Mouse (Mus musculus): ENCODE results near the gene D6Ertd527e. TPM values are rescaled to one million over a fixed set of nuclear protein-coding genes. Genes with fewer than 3 reads are reported as not detected.
A peak's percentile ranks its signal among the peaks of the same experiment; 100 is the strongest.
"Not testable (repeated sequence)": the region's sequence is repeated elsewhere in the genome, so short reads cannot be mapped to it uniquely, and the experiment has no call there.

The D6Ertd527e gene
- total RNA-seq (2022): not detected

DNA sequence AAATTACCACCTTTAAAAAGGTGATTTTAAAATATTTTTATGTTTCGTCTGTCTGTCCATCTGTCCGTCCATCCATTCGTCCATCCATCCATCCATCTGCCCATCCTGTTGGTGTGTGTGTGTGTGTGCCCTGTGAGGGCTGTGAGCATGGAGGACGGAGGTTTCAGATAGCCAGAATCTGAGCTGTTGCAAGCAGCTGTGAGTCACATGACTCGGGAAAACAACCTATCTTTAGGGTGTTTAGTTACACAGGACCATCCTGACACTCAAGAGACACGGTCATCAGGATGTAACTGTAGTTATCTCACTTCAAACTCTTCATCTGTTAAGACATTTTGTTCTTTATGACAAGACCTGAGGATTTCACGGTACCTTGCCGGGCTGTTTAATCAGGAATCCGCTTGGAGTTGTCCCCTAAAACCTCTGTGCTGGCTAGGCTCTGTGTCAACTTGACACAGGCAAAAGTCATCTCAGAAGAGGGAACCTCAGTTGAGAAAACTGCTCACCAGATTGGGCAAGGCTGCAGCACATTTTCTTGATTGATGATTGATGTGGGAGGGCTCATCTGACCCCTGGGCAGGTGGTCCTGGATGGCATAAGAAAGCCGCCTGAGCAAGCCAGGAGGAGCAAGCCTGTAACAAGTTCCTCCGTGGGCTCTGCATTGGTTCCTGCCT is at the start of gene D6Ertd527e:
Gene D6Ertd527e (plus strand): TSS at position 624 of the 674 bp plus-strand sequence.
- no peak for DNase-seq (ENCODE audit: low spot score in 2 of 2)

GRCm38 (mm10) chr6:87059754-87060153 is 44.8 kb upstream of the D6Ertd527e start:
- no peak for DNase-seq (ENCODE audit: low spot score in 2 of 2)

DNA sequence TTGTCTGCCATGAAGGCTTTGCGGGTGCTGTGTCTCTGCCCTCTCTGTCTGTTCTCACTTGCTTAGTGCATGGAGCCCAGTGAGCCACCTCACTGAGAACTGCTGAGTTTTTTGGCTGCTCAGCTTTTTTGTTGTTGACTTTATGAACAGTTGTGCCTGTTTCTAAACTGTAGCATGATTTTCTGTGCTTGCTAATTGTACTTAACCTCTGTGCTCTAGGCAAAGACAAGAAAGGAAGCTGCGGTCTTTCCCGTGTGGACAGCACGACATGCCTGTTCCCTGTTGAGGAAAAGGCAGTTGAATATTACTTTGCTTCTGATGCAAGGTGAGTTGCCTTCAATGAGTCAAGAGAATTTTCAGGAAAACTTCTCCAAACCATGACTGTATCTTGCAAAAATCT is 41.0 kb upstream of the D6Ertd527e start:
- no peak for DNase-seq (ENCODE audit: low spot score in 2 of 2)

- no peak for DNase-seq (ENCODE audit: low spot score in 2 of 2)
Observed at GRCm38 (mm10) chr6:87068209-87068608, 36.3 kb upstream of the D6Ertd527e start.

- DNase-seq (ENCODE audit: low spot score in 2 of 2): no peak
Observed at GRCm38 (mm10) chr6:87069195-87069900, 35.2 kb upstream of the D6Ertd527e start.

GRCm38 (mm10) chr6:87070641-87071040 is 33.9 kb upstream of the D6Ertd527e start:
- no peak for DNase-seq (ENCODE audit: low spot score in 2 of 2)

GRCm38 (mm10) chr6:87072759-87073158 is 31.8 kb upstream of the D6Ertd527e start:
- no peak for DNase-seq (ENCODE audit: low spot score in 2 of 2)

- DNase-seq (ENCODE audit: low spot score in 2 of 2): no peak
Observed at GRCm38 (mm10) chr6:87075092-87075685, 29.4 kb upstream of the D6Ertd527e start.

GRCm38 (mm10) chr6:87079457-87079856 is 25.1 kb upstream of the D6Ertd527e start:
- DNase-seq (ENCODE audit: low spot score in 2 of 2): no peak

DNA sequence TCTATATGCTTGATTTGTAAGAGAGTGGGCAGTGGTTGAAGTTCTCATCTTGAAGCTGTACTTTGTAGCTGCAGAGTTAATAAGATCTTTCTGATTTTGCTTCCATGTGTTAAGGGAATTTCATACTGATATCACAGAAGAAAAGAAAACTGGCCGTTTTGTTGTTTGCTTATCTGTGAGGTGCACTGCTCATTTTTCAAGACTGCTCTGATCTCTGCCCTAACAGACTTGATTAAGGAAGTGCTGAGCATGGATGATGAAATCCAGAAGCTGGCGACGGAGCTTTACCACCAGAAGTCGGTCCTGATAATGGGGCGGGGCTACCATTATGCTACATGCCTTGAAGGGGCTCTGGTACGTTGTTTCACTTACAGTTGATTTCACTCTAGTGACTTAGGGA is 19.5 kb upstream of the D6Ertd527e start:
- no peak for DNase-seq (ENCODE audit: low spot score in 2 of 2)

DNA sequence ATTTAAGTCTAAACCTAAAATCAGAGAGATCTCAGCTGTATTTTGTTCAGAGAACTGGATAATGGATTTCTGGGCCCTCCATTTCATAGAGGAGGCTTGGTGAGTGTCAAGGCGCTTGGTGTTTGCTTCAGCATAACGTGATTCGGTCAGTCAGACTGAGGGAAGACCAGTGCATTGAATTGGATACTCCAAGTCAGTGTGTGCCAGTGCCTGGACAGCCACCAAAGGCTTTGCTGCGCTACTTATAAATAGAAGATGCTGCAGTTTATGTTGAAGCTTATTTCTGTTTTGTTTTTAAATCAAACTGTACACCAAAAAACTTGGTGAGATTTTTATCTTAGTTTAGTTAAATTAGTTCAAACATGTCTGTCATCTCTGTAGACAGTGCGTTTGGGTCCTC is 16.2 kb upstream of the D6Ertd527e start:
- no peak for DNase-seq (ENCODE audit: low spot score in 2 of 2)

- DNase-seq (ENCODE audit: low spot score in 2 of 2): no peak
Observed at GRCm38 (mm10) chr6:87090877-87091276, 13.7 kb upstream of the D6Ertd527e start.

GRCm38 (mm10) chr6:87092476-87092875 is 12.1 kb upstream of the D6Ertd527e start:
- DNase-seq (ENCODE audit: low spot score in 2 of 2): no peak

DNA sequence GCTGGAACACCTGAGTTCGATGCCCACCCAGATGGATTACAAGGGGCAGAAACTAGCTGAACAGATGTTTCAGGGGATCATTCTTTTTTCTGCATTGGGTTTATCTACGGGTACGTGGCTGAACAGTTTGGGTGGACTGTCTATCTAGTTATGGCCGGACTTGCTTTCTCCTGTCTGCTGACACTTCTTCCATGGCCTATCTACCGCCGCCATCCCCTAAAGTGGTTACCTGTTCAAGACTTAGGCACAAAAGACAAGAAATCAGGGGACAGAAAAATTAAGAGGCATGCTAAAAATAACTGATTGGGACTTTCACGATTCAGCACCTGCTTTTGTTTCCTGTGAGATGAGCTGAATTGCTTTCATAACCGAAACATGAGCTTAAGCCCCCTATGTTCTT is 10.9 kb upstream of the D6Ertd527e start:
- DNase-seq (ENCODE audit: low spot score in 2 of 2): not testable (repeated sequence)

DNA sequence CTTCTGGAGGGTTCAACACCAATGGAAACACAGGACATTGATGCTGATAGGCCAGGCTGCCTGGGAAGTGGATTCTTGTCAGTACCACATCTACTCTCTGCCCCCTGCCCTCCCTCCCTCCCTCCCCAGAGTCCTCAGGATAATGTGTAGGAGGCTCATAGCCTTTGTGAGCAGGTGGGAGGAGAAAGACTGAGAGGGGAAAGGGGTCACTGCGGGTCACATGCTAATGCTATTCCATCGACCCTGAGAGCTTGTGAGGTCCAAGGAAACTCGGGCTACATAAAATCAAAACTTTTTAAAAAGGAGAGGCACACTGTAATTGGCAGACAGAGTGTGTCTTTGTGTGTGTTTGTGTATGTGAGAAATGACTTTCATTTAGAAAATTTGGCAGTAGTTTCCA is 5.3 kb upstream of the D6Ertd527e start:
- DNase-seq (ENCODE audit: low spot score in 2 of 2): no peak

DNA sequence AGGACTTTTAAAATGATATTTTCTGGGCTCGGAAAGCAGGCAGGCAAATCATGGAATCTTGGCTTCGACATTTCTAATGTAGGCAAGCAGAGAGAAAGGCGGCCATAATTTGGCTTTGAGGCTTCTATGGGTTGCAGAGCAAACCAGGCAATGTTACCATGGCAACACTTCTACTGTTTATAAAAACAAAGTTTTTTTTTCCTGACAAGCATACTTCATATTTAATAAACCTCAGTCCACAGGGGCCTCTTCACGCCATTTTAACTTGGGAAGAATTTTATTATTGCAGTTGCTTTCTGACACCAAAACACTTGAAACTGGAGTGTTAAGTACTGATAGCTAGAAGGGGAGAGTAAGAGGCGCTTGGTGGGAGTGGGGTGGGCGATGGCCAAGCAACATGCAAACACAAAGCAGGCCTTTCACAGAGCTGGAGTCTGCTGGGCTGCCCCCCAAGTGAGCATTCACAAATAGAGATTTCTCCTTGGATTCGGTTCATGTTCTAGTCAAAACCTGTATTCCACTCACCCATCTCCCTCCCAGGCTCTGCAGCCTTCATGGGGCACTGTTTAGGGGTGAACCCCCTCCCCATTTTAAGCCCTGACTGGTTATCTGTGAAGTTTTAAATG is 4.8 kb upstream of the D6Ertd527e start:
- no peak for DNase-seq (ENCODE audit: low spot score in 2 of 2)

DNA sequence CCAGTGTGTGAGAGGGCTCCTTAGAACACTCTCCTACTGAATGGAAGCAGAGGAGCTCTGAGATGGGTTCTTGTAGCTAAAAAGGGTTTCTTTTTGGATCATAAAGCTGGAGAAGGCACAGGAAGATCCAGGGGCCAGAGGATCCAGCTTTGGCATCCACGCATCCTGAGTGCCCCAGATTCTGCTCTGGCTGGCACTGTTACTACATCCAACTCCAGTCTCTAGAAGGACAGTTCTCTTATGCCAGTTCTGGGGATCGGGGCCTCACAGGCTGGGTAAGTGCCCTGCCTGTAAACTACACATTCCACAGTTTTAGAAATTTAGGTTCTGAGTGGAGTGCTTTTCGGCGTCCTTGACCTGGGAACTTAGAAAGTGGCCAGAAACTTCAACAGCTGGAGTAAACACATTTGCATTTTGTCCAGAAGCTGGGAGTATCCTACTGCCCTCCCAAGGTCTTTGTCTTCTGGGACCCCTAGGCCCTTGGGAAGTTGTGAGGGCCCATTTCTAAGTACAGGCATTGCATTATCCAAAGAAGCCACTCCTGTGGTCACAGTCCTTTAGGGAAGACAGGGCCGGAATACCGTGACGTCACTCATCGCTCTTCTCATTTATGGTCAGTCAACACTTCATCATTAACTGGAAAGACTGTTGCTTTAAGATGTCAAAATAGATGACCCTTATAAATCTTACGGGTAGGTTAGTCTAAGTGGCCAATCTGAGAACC is 4.1 kb upstream of the D6Ertd527e start:
- no peak for DNase-seq (ENCODE audit: low spot score in 2 of 2)

DNA sequence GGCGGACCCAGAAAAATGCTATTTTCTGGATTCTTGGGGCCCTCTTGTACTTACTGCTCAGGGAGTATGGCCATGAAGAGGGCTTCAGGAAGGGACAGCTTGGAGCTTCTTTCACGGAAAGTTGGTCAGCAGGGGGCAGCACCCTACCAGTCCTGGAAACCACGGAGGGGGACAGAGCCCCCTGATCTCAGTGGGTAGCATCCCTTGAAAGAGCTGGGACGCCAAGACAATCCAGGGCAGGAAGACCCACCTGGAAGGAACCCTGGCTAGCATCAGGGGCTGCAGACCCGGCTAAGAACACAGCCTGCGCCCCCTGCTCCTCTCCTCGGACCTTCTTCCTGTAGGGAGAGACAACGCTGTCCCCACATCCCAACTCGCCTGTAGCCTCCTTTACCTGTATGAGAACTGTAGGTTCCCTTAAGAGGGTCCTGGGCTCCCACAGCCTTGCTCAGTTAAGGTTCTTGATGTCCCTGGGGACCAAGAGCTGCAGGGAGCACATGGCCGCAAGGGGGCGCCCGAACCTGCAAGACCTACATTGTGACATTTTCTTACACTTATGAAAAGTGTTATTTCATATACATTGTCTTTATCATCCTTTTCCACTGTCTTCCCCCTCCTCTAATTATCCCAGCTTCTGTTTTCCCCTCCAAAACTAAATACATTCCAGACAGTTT is 3.1 kb upstream of the D6Ertd527e start:
- peak; percentile 71 to 94 for DNase-seq (ENCODE audit: low spot score in 2 of 2)

- no peak for DNase-seq (ENCODE audit: low spot score in 2 of 2)
Observed at GRCm38 (mm10) chr6:87101955-87102353, 2.6 kb upstream of the D6Ertd527e start.

DNA sequence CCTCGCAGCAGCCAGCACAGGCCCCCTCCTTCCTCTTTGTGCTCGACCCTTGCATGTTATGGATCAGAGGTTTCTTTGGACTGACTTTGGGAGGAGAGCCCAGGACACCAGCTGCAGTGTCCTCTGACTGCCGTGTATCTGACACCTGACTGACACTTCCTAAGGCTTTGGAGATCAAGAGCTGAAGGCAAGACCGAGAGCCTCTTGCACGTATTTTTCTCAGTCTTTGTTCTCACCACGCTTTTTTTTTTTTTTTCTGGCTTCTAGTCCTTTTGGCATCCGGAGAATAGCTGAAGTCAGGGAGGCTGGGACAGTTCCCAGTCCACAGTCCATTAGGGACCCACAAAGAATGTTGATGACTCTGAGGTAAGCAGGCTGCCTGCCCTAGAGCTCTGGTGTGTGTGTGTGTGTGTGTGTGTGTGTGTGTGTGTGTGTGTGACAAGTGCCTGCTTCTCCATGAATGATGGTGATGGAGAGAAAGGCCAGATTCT is 2.1 kb upstream of the D6Ertd527e start:
- DNase-seq (ENCODE audit: low spot score in 2 of 2): no peak

DNA sequence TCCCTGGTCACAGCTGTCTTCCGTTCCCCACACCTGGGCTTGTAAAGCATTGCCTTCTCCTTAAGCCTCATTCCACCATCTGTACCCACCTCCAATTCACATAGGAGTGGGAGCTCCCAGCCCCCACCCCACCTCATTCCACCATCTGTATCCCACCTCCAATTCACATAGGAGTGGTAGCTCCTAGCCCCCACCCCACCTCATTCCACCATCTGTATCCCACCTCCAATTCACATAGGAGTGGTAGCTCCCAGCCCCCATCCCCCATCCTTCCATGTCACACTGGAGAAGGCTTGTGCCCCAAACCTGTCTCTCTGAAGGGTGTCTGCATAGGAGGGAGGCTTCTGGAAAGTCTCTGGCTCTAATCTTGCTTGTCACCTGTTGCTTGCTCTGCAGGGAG is 1.2 kb upstream of the D6Ertd527e start:
- no peak for DNase-seq (ENCODE audit: low spot score in 2 of 2)
